Mouse (Mus musculus) liver (tissue): ENCODE data around the gene Prep.
"Not testable (repeated sequence)": the region's sequence is repeated elsewhere in the genome, so short reads cannot be mapped to it uniquely, and the experiment has no call there.

Experiments
- DNase-seq: peaks from one replicate; pipeline ENCODE4 v3.0.0-alpha.2; 2020; ENCODE audit warnings: mixed read lengths

Gene Prep

DNA sequence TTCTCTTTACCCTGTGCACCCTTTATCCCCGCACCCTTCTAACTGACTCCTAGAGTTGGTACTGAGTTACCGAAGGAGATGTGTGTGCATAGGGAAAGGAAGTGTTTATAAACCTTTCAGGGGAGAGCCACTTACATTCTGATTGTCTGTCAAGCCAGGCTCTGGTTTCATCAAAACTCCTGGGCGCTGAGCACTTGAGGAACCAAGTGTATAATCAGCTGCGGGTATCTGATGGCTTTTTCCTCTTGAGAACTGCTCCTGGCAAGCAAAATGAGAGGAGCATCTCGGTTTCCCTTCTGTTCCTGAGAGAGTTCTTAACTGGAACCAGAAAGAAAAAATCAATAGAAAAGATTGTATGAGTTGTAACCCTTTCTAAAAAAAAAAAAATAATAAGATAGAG, 10.3 kb downstream of the Prep start:
- no peak for DNase-seq

DNA sequence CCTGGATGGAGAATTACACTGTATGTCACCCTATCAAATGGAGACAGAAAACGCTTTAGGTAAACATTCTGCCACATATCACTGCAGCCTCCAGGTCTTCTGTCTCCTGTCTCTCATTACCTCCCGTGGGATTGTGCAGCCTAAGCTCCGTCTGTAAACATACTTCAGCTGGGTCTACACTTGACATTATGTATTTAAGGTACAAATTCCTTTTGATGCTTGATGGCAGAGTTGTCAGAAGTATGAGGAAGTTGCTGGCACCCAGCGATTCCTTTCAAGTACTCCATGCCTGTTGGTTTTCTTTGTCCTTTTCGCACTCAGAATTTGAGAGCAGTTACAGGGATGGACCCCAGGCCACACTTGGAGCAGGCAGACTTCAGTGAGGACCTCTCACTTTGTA, 12.8 kb downstream of the Prep start:
- no peak for DNase-seq

DNA sequence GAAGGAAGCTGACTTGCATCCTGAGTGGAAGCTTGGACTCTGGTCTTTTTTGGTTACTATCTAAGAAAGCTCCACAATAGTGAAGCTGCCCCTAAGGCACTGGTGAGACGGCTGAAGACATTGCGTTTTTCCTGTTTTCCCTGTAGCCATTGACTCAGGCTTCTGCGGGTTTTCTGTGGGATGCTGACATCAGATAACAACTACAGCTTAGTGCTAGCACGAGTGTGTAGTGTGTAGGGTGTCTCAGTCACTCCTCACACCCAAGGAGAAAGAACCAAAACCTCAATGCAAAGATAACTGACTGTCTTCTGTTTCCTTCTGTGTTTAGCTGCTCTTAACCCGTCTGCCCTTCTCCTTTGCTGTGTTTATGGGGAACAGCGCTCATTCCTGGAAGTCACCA, 13.5 kb downstream of the Prep start:
- DNase-seq: no peak

DNA sequence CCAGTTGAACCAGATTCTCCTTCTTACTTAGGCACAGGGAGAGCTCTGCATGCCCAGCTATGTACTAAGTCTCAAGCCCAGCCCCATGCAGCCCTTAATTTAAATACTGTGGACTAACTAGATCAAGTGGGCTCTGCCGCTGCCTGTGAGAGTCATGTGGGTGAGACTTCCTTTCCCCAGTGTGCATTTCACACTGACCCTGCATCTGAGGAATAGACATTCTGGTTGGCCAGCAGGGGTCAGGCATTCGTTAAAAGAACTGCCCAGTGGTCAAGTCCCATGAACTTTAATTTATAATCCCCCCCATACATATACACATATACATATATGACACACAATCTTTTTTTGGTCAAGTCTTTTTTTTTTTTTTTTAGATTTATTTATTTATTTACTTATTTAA, 15.7 kb downstream of the Prep start:
- DNase-seq: no peak

DNA sequence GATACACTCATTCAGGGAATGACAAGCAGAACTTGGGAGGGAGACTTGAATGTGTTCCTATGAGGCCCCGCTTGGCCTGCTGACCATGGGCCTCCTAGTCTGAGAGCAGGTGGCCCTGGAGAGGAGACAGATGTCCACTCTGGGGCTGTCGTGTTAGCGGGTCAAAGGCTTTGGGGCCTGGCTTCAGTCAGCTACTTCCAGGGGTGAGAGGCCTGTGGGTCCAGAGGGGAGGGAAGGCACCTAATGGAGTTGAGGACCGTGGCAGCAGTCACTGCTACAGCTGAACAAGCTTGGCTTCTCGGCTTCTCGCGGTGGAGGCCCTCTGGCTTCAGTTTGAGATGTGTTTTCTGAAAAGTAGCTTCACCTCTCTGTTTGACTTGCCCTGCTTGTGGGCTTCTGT, 17.0 kb downstream of the Prep start:
- DNase-seq: not testable (repeated sequence)

DNA sequence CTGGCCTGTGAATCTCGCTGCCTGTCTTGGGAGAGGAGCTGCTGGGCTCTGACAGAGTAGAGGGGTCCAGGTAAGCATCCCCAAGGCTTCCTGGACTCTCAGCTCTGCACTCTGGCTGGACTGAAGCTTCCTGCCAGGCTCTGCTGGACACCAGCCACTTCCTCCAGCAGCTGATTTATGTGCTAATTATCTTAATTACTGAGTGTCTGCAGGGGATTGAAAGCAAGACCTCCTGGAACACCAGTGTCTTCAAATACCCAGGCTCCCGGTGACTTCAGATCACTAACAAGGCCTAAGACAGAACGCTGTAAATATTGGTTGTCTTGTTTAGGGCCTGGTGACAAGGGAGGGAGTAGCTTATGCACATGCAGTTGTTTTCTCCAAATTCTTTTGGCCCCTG, 17.5 kb downstream of the Prep start:
- no peak for DNase-seq

DNA sequence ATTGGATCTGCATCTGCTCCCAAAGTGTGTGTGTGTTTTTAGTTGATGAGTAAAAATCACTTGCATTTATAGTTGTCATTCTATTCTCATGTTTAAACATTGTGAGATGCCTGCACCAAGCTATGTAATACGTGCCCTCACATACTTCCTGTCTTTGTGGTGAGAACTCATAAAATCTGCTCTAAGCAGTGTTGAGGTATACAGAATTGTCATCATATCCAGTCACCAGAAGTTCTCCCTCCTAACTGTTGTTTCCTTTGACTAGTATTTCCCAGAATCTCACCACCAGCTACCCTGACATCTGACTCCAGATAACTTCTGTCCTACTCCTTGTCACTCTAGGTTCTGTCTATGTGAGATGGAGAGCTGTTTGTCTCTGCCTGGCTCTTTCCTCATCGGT, 18.3 kb downstream of the Prep start:
- no peak for DNase-seq

DNA sequence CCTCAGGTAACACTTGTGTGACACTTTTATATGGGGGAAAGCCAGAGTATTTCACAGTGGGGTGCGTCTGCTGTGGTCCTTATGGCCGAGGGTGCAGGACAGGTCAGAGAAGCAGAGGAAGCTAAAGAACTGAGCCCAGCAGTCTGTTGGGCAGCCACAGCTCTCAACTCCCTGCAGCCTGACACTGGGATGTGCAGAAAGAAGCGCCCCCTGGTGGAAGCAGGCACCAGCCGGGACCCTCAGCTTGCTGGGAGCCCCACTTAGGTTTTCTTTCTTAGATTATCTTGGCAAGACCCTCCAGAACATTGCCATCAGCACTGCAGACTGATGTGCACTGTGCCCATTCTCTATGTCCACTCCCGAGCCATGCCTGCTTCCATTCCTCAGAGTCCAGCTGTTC, 19.6 kb downstream of the Prep start:
- DNase-seq: peak; percentile 51

DNA sequence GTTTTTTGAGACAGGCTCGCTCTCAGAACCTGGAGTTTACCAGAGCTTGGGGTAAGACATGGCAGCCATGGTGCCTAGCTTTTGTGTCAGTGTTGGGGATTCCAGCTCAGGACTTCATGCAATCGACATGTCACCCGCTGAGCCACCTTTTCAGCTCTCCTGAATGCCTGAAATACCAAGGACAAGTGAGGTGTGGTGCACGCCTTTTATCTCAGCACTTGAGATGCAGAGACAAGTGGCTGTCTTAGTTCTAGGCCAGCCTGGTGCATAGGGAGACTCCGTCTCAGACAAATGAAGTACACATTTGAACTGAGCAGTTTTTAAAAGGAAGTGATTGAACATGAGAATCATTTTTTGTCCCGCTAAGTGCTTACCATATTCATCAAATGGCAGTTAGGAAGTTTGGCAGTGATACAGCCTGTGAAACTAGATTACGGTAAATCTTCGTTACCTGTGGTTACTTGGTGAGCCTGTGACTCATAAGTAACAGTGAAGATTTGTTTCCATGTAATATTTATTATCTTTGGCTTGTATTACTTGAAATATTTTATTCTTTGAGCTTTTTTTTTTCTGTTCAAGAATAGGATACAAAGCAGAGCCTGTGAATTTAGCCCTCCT, 24.6 kb downstream of the Prep start:
- DNase-seq: no peak

DNA sequence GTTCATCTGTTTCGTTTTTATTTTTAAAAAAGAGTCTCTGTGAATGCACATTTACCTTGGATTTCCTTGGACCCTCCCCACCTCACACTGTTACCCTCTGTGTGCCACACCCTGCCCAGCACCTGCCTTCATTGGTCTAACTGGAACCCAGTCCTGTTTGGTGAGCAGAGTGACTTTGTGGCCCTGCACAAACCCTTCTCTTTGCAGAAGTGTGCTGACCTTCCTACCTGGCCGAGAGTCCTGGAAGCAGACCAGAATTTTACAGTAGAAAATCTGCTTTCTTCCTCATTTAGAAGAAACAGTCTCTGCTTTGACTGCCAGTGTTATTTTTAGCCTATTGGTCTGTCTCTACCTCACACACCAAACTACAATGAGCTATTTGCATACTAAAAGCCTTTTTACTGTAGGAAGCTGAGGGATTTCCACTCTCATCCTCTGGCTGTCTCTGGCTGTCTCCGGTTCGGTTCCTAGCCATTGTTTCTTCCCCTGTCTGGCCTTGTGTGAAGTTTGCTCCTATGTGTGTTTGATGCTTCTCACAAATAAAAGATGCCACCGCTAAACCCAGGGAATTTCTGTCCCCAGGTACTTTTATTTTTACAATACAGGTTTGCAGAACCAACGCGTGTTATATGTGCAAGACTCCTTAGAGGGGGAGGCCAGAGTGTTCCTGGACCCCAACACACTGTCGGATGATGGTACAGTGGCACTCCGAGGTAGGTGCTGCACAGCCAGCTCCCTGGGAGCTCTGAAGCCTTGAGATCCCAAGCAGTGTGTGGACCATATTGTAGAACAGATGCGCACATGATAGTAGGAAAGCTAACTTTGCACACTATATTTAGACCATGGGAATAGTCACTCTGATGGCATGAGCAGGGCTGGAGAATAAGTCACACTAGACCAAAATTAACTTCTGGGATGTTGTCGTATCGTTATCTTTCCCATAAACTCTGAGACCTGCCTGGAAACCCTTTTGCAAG, 25.4 kb downstream of the Prep start:
- DNase-seq: no peak

DNA sequence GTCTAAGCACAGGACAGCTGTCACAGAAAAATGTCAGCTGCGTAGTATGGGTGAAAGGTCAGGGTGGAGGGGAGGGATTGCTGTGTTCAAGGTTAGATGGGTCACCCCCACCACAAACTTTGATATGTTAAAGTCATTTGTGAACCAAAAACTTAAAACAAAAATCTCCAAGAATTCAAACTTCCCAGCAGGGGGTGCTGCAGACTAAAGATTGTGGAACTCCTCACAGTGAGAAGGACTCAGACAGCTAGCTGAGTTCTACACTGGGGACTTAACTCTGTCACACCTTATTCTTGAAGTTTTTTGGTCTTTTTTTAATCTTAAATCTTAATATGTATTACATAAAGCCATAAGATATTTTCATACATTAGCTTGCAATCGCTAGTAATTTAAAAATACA, 31.7 kb downstream of the Prep start:
- no peak for DNase-seq

DNA sequence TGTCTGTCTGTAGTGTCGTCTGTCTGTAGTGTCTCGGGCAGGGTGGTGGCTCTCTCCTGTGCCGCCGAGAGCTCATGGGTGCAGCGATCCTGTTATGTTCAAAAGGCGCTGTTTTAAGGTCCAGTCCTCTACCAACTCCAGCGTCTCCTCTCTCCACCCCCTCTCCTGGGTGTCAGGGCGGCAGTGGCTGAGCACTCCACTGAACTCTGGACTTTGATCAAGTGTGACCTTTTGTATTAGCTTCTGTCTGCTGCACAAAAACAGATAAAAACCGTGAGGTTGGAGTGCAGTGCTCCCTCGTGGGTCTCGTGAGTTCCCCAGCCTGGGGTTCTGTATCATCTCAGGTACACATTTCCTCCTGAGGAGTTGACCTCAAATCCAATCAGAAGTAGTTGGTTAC, 33.5 kb downstream of the Prep start:
- DNase-seq: peak; percentile 18

DNA sequence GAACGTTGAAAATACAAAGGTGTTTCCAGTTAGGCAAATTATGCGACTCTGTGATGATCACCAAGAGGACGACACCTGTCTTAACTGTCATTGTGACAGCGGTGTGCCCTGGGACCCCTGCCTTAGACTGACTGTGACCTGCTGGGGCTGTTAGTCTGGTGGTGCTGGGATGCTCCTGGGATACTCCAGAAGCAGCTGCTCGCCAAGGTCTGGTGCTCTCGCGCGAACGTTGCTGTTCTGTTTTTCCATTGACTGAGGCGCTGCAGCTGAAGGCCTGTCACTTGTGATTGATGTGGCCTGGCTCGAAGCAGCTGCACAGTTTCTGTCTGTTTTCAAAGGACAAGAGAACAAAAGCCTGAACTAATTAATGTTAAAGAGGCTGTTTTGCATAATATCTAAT, 36.2 kb downstream of the Prep start:
- no peak for DNase-seq

DNA sequence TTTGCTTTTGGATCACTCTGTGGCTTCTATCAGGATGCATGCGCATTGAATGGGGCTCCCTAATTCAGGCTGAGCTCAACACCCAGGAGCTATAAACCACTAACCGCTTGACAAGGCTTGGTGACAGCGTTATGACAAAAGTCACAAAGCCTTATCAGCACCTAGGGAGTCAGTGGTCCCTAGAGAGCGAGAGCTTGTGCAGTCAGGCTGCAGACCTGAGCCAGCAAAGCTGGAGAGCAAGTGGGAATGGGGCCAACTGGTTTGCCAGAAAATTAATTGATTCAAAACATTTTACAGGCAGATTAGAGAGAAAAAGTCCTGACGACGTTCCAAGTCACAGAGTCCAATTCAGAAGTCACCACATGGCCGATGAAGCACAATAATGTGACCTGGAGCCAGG, 37.1 kb downstream of the Prep start:
- DNase-seq: peak; percentile 7

DNA sequence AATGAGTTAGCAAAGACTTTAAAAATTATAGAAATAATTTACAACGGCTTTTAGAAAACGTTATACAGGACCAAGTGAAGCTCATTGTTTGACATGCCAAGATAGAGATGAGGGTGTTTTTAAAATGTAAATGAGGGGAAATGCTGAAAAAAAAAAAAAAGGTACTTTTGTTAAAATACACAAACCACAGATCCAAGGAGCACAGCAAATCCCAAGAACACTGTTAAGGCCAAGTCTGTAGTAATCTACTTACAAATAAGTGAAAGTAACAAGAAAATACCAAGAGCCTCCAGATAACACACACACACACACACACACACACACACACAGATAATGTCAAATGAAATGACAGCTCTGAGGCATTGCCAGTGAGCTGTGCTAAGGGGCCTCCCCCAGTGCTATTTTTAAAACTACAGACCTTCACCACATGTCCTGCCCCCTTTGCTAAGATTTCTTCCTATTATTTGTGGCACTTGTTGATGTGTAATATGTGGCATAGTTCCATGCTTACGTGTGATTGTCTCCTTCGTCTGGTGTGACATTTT, 37.6 kb downstream of the Prep start:
- no peak for DNase-seq

DNA sequence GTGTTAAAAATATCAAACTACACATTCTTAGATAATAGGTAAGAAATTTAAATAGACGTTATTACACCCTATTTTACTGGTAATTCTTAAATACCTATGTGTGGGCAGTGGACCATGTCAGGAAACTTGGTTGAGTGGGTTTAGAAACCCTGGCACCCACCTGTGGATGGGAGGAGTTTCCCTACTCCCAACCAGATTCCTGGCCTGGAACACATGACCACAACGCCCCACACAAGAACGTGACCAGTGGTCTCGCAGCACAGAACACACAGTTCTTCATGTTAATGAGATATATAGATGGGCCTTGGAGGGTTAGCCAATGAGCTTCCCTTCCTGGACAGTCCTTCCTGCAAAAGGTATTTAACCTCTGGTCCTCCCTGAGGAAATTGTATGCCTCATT, 39.5 kb downstream of the Prep start:
- DNase-seq: no peak

DNA sequence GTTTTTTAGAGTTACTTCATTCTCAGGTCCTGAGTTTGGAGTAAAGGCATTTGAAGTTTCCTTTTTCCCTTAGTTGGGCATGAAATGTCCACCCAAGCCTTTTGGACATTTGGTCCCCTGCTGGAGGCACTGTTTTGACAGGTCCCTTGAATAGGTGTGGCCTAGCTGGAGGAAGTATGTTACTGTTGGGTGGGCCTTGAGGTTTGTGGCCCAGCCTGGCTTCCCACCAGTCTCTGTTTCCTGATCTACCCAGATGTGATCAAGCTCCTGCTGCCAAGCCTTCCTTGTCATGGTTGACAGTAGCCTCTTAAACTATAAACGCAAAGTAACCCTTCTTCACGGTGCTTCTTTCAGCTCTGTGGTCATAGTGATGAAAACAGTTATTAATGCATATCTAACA, 40.3 kb downstream of the Prep start:
- no peak for DNase-seq

DNA sequence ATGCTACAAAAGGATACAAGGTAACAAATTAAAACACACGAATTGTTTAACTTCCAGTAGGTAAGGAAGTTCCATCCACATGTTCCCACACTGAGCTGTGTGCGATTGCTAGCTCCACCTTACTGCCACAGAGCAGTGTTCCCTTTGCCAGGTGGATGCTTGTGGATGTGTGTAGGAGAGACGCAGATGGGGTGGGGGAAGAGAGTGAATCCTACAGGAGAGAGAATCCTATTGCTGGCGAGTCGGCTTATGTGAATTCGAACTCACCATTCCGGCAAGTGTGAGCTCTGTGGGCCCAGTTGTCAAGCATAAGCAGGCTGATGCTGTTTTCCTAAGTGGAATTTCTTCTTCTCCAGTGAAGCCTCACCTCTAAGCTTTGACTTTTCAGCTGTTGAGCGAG, 42.0 kb downstream of the Prep start:
- no peak for DNase-seq

DNA sequence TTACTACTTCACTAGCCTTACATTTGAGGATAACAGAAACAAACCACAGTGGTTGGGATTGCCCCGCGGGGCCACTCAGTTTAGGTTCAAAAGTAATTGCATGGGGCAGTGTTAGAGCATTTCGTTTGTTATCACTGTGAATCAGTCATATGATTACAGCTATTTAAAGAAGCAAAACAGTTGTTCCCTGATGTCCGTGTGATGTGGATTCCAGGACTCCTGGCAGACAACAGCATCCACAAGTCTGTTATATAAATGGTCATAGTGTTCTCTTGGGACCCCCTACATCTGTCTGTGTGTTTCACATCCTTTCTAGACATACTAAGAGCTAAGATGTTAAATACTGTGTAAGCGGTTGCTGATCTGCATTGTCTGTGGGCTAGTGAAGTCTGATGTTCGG, 43.0 kb downstream of the Prep start:
- DNase-seq: no peak

DNA sequence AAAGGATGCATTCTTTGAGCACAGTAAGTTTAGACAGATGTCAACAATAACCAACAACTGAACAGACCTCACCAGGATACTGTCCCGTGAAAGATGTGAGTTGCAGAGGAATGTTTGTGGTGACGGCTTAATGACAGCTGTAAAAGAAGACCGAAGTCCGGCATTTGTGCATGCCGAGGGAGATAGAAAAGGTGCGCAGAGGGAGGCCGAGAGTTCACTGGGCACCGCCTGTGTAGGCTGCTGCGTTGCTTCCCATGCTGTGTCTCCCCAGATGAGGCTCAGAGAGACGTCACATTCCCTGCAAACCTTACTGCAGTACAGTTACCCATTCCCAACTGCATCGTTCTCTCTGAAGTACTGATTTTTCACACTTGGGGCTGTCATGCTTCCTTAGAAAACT, 45.9 kb downstream of the Prep start:
- no peak for DNase-seq

DNA sequence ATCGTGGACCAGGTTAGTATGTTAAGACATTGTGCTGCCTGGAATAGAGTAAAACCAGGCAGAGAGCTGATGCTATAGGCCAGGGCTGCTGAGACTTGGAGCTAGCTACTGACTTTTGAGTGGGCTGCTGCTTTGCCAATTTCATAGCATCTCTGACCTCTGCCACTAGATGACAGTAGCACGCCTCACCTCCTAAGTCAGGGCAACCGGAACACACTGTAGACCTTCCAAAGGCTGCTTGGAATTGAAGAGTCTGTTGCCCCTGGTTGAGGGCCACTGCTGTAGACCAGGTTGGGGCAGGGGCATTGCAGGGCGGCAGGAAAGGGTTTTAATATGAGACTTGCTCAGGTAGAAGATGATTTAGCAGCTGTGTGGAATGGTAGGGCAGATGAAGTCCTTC, 47.5 kb downstream of the Prep start:
- no peak for DNase-seq

DNA sequence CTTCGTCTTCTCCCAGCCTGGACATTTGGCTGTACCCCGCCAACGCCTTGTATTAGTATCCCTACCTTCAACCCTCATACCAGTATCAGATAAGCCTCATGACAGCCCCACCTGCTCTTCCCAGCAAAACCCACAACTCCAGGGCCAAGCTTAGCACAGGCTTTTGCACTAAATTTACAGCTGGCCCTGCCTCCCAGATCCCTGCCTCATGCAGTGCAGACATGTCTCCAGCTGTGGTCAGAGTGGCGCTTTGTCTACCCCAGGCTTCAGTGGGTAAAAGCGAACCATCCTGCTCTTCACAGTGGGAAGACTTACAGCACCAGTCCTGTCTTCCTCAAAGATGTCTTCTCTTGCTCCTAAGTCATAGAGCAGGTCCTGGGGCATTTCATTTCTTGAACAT, 49.8 kb downstream of the Prep start:
- DNase-seq: no peak

DNA sequence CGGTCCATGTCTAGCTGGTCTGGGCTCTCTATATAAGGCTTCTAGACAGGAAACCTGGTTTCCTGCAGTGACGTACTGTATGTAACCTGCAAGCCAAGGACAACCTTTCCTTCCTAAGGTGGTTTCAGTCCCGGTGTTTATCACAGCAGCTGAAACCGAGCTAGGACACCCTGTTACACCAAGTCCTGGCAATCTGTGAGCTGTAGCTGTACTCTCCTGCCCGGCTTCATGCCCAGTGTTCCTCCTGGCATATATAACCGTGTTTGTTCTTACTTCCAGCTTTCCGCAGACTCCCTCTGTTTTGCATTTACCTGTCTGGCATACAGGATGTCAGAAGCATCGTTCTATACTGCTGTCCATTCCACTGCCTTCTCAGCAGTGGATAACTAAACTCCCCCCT, 51.4 kb downstream of the Prep start:
- no peak for DNase-seq

DNA sequence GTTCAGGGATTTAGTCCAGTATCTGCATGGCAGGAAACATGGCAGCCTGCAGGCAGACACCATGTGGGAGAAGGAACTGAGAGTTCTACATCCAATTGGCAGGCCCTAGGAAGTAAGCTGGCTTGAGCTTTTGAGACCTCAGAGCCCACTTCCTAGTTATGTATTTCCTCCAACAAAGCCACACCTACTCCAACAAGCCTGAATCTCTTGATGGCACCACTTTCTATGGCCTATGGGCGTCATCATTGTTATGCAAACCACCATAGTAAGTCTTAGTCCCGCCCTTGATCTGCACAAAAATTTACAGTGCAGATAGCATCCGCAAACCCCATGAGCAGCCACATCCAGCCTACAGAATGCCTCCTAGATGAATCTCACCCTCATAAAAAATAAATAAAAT, 54.6 kb downstream of the Prep start:
- DNase-seq: no peak
